Mouse (Mus musculus): ENCODE measurements around the gene Ubb. TPM values are rescaled to one million over a fixed set of nuclear protein-coding genes. Genes with fewer than 3 reads are reported as not detected.

Ubb gene
- polyA plus RNA-seq, 1 experiment: 2,384 TPM

DNA sequence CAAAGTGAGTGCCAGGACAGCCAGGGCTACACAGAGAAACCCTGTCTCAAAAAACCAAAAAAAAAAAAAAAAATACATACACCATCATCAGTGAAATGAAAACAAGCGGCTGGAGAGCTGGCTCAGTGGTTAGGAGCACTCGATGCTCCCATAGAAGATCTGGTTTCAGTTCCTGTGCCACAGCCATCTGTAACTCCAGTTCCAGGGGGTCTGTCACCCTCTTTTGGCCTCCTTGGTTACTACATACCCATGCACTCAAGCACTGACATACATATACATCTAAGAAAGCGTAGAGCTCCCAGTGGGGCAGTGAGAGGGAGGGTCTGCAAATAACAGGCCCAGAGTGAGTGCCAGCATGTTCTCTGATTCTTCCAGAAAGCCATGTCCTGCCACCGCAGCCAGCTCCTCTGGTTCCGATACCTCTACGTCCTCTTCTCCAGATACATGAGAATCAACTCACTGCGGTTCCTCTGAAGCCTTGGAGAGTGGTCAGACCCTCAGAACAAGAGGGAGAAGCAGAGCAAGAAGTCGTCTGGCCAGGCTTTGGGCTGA, 38.4 kb upstream of the Ubb start:
- Histone ChIP-seq H3K4me3 (ENCODE audit: control insufficient read depth, insufficient read depth, low read length) (no peak overlapping the region), H3K36me3 (ENCODE audit: control insufficient read depth, insufficient read depth, low read length) (no peaks in the 10 kb centered on the region), H3K4me1 (replicated peaks; ENCODE audit: control insufficient read depth, insufficient read depth, low read length) (peaks cover 2% of the 10 kb centered on the region), H3K27ac (ENCODE audit: control insufficient read depth, insufficient read depth, low read length) (no peak overlapping the region), H3K27me3 (ENCODE audit: control insufficient read depth, insufficient read depth, low read length) (no peaks in the 10 kb centered on the region)
- WGBS: 91% methylated on average over 8 of the region's 8 CpGs
- DNase-seq: no peak
- TF ChIP-seq CTCF (IDR thresholded peaks at IDR 0.05; ENCODE audit: borderline replicate concordance, control insufficient read depth, extremely low read depth, insufficient read depth, low read length, poor library complexity) (no peak), POLR2A (IDR thresholded peaks at IDR 0.05; ENCODE audit: control insufficient read depth, extremely low read depth, insufficient read depth, low read length, poor library complexity) (no peak)

DNA sequence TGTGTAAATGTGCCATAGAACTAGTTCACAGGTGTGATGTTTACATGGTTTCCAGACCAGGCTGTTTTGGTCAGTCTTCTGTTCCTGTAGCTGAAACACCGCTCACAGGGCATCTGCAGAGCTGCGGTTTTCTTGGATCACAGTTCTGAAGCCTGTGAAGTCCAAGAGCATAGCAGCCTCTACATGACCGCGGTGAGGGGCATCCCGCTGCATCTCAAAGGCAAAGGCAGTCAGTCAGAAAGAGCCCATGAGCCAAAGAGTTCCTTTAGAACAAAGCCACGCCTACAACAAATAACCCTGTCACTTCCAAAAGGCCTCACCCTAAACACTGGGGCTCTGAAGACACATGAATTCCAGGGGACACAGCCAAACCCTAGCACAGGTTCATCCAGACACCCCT, 37.7 kb upstream of the Ubb start:
- no peaks in the 10 kb centered on the region for H3K4me1 ChIP-seq (replicated peaks; ENCODE audit: control insufficient read depth, insufficient read depth, low read length)
- H3K27ac ChIP-seq (ENCODE audit: control insufficient read depth, insufficient read depth, low read length): no peak overlapping the region
- DNase-seq: no peak
- 90% methylated on average over 6 of the region's 6 CpGs for WGBS
- H3K36me3 ChIP-seq (ENCODE audit: control insufficient read depth, insufficient read depth, low read length): no peaks in the 10 kb centered on the region
- no peaks in the 10 kb centered on the region for H3K27me3 ChIP-seq (ENCODE audit: control insufficient read depth, insufficient read depth, low read length)
- no peak overlapping the region for H3K4me3 ChIP-seq (ENCODE audit: control insufficient read depth, insufficient read depth, low read length)
- TF ChIP-seq CTCF (IDR thresholded peaks at IDR 0.05; ENCODE audit: borderline replicate concordance, control insufficient read depth, extremely low read depth, insufficient read depth, low read length, poor library complexity) (no peak), POLR2A (IDR thresholded peaks at IDR 0.05; ENCODE audit: control insufficient read depth, extremely low read depth, insufficient read depth, low read length, poor library complexity) (no peak)

DNA sequence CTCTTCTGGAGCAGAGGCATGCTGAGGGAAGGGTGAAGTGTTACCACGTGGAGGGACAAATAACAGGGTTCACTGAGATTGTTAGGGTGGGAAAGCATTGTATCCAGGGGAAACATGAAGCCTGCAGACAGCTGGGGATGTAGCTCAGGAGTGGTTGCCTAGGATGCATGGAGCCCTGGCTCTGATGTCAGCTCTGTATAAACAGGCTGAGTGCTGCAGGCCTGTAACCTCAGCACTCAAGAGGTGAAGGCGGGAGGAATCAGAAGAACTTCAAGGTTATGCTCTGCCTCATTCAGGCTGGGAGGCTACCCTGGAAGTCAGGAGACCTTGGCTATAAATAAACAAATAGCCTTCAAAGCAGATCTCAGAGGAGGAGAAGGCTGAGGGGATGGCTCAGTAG, 32.0 kb upstream of the Ubb start:
- WGBS: 79% methylated on average over 2 of the region's 2 CpGs

DNA sequence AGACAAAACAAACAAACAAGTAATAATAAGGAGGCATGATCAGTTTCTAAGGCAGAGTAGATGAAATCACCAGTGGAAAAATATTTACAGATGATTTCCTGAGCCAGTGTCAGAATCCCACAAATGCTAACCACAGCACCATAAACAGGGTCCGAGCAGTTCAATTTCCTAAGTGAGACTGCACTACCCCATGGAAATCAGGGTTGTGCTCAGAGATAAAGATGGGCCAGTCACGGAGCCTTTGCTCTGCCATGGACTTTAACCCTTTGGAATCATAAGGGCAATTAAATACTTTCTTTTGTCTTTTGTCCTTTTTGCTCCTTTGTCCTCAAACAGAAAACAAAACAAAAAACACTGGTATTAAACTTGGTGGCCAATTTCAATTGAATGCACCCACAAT, 28.7 kb upstream of the Ubb start:
- no peak overlapping the region for H3K27ac ChIP-seq (ENCODE audit: control insufficient read depth, insufficient read depth, low read length)
- no peaks in the 10 kb centered on the region for H3K36me3 ChIP-seq (ENCODE audit: control insufficient read depth, insufficient read depth, low read length)
- no peak for DNase-seq
- H3K4me3 ChIP-seq (ENCODE audit: control insufficient read depth, insufficient read depth, low read length): no peak overlapping the region
- TF ChIP-seq POLR2A (IDR thresholded peaks at IDR 0.05; ENCODE audit: control insufficient read depth, extremely low read depth, insufficient read depth, low read length, poor library complexity) (no peak), CTCF (IDR thresholded peaks at IDR 0.05; ENCODE audit: borderline replicate concordance, control insufficient read depth, extremely low read depth, insufficient read depth, low read length, poor library complexity) (no peak)
- no peaks in the 10 kb centered on the region for H3K27me3 ChIP-seq (ENCODE audit: control insufficient read depth, insufficient read depth, low read length)
- 71% methylated on average over 2 of the region's 2 CpGs for WGBS
- H3K4me1 ChIP-seq (replicated peaks; ENCODE audit: control insufficient read depth, insufficient read depth, low read length): peaks cover 6% of the 10 kb centered on the region; the same call in 1 of the 2 replicates

More for the DNA sequence above, 32.0 kb upstream of the Ubb start:
- H3K4me3 ChIP-seq (ENCODE audit: control insufficient read depth, insufficient read depth, low read length): no peak overlapping the region
- TF ChIP-seq CTCF (IDR thresholded peaks at IDR 0.05; ENCODE audit: borderline replicate concordance, control insufficient read depth, extremely low read depth, insufficient read depth, low read length, poor library complexity): no peak
- TF ChIP-seq POLR2A (IDR thresholded peaks at IDR 0.05; ENCODE audit: control insufficient read depth, extremely low read depth, insufficient read depth, low read length, poor library complexity): no peak
- no peak for DNase-seq
- no peak overlapping the region for H3K27ac ChIP-seq (ENCODE audit: control insufficient read depth, insufficient read depth, low read length)
- no peaks in the 10 kb centered on the region for H3K36me3 ChIP-seq (ENCODE audit: control insufficient read depth, insufficient read depth, low read length)
- no peaks in the 10 kb centered on the region for H3K27me3 ChIP-seq (ENCODE audit: control insufficient read depth, insufficient read depth, low read length)
- no peaks in the 10 kb centered on the region; the same call in 1 of the 2 replicates for H3K4me1 ChIP-seq (replicated peaks; ENCODE audit: control insufficient read depth, insufficient read depth, low read length)

DNA sequence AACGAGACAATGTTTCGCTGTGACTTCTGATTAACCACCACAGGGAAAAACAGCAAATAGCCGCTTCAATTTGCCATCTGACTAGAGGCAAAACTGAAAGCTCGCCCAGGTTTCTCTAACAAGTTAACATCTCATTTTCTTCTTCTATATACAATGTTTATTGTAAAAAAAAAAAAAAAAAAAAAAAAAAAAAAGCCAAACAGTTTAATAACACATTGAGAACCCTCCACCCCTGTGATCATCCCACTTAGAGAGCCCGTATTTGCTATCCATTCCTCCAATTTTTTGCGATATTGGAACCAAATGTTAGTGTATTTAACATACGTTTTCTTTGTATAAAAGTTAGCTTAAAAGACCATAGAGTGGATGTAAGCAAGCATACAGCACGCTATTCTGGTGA, 13.9 kb upstream of the Ubb start:
- no peak overlapping the region for H3K27ac ChIP-seq (ENCODE audit: control insufficient read depth, insufficient read depth, low read length)
- H3K36me3 ChIP-seq (ENCODE audit: control insufficient read depth, insufficient read depth, low read length): no peaks in the 10 kb centered on the region
- no peak for DNase-seq
- 96% methylated on average over 8 of the region's 8 CpGs for WGBS
- peaks cover 13% of the 10 kb centered on the region; the same call in 1 of the 2 replicates for H3K27me3 ChIP-seq (ENCODE audit: control insufficient read depth, insufficient read depth, low read length)
- H3K4me3 ChIP-seq (ENCODE audit: control insufficient read depth, insufficient read depth, low read length): no peak overlapping the region
- peaks cover 10% of the 10 kb centered on the region for H3K4me1 ChIP-seq (replicated peaks; ENCODE audit: control insufficient read depth, insufficient read depth, low read length)
- TF ChIP-seq CTCF (IDR thresholded peaks at IDR 0.05; ENCODE audit: borderline replicate concordance, control insufficient read depth, extremely low read depth, insufficient read depth, low read length, poor library complexity) (no peak), POLR2A (IDR thresholded peaks at IDR 0.05; ENCODE audit: control insufficient read depth, extremely low read depth, insufficient read depth, low read length, poor library complexity) (no peak)

DNA sequence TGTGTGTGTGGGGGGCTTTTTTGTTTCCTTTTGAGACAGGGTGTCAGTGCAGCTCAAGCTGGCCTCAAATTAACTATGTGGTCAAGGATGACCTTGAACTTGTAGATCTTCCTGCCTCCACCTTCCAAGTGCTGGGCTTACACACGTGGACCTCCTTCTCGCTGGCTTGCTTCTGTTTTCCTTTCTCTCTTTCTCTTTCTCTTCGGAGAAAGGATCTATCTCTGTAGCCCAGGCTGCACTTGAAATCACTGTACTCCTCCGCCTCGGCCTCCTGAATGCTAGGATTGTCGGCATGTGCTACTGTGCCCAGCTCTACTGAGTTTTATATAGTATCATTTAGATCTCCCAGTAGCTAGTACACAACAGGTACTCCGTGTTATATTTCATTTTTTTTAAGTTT, 13.4 kb upstream of the Ubb start:
- Histone ChIP-seq H3K27ac (ENCODE audit: control insufficient read depth, insufficient read depth, low read length) (no peak overlapping the region), H3K4me1 (replicated peaks; ENCODE audit: control insufficient read depth, insufficient read depth, low read length) (peaks cover 10% of the 10 kb centered on the region), H3K4me3 (ENCODE audit: control insufficient read depth, insufficient read depth, low read length) (no peak overlapping the region), H3K36me3 (ENCODE audit: control insufficient read depth, insufficient read depth, low read length) (no peaks in the 10 kb centered on the region), H3K27me3 (ENCODE audit: control insufficient read depth, insufficient read depth, low read length) (peaks cover 13% of the 10 kb centered on the region; the same call in 1 of the 2 replicates)
- DNase-seq: no peak
- TF ChIP-seq POLR2A (IDR thresholded peaks at IDR 0.05; ENCODE audit: control insufficient read depth, extremely low read depth, insufficient read depth, low read length, poor library complexity) (no peak), CTCF (IDR thresholded peaks at IDR 0.05; ENCODE audit: borderline replicate concordance, control insufficient read depth, extremely low read depth, insufficient read depth, low read length, poor library complexity) (no peak)
- WGBS: 76% methylated on average over 7 of the region's 7 CpGs
